Mouse (Mus musculus): Measurements from ENCODE around the gene Nxf1.
"Not testable (repeated sequence)": the region's sequence is repeated elsewhere in the genome, so short reads cannot be mapped to it uniquely, and the experiment has no call there.

Gene Nxf1

GRCm38 (mm10) chr19:8724392-8724791, 32.5 kb upstream of the Nxf1 start:
- DNase-seq (ENCODE audit: low read depth, low spot score) = peak; percentile 34

GRCm38 (mm10) chr19:8725081-8725613, 31.7 kb upstream of the Nxf1 start:
- DNase-seq (ENCODE audit: low read depth, low spot score) = no peak

GRCm38 (mm10) chr19:8726609-8727390, 30.1 kb upstream of the Nxf1 start:
- DNase-seq (ENCODE audit: low read depth, low spot score) = peak; percentile 51

GRCm38 (mm10) chr19:8727495-8728114, 29.3 kb upstream of the Nxf1 start:
- peak; percentile 57 for DNase-seq (ENCODE audit: low read depth, low spot score)

GRCm38 (mm10) chr19:8728335-8729099, 28.4 kb upstream of the Nxf1 start:
- not testable (repeated sequence) for DNase-seq (ENCODE audit: low read depth, low spot score)

- DNase-seq (ENCODE audit: low read depth, low spot score) = no peak
These were observed 22.5 kb upstream of the Nxf1 start for GRCm38 (mm10) chr19:8734334-8734733.

GRCm38 (mm10) chr19:8735389-8736159, 21.3 kb upstream of the Nxf1 start, which contains the start of gene Wdr74:
TSS of gene Wdr74 (plus strand) at chr19:8735827.
- peak; percentile 92 for DNase-seq (ENCODE audit: low read depth, low spot score)

GRCm38 (mm10) chr19:8736160-8736467, 20.8 kb upstream of the Nxf1 start:
- no peak for DNase-seq (ENCODE audit: low read depth, low spot score)

GRCm38 (mm10) chr19:8738911-8739310, 18.0 kb upstream of the Nxf1 start:
- no peak for DNase-seq (ENCODE audit: low read depth, low spot score)

- no peak for DNase-seq (ENCODE audit: low read depth, low spot score)
These were observed 17.2 kb upstream of the Nxf1 start for GRCm38 (mm10) chr19:8739646-8740045.

- DNase-seq (ENCODE audit: low read depth, low spot score) = no peak
These were observed 16.3 kb upstream of the Nxf1 start, which contains the start of gene 1700092M07Rik for GRCm38 (mm10) chr19:8740603-8741002. TSS of gene 1700092M07Rik (plus strand) at chr19:8740718.

GRCm38 (mm10) chr19:8741243-8741869, 15.5 kb upstream of the Nxf1 start, which contains the start of gene Stx5a:
TSS of gene Stx5a (plus strand) at chr19:8741413.
- DNase-seq (ENCODE audit: low read depth, low spot score) = peak; percentile 100

GRCm38 (mm10) chr19:8742176-8742575, 14.7 kb upstream of the Nxf1 start:
- DNase-seq (ENCODE audit: low read depth, low spot score) = no peak

- DNase-seq (ENCODE audit: low read depth, low spot score) = no peak
These were observed 11.5 kb upstream of the Nxf1 start for GRCm38 (mm10) chr19:8745382-8745781.

- peak; percentile 72 for DNase-seq (ENCODE audit: low read depth, low spot score)
These were observed 9.5 kb upstream of the Nxf1 start for GRCm38 (mm10) chr19:8747368-8747767.

GRCm38 (mm10) chr19:8755652-8756051, 1.2 kb upstream of the Nxf1 start:
- DNase-seq (ENCODE audit: low read depth, low spot score) = peak; percentile 17

GRCm38 (mm10) chr19:8757471-8757998, 662 bp downstream of the Nxf1 start:
- DNase-seq (ENCODE audit: low read depth, low spot score) = peak; percentile 40

GRCm38 (mm10) chr19:8758899-8759298, 2.0 kb downstream of the Nxf1 start:
- DNase-seq (ENCODE audit: low read depth, low spot score) = no peak

GRCm38 (mm10) chr19:8760757-8761156, 3.9 kb downstream of the Nxf1 start:
- no peak for DNase-seq (ENCODE audit: low read depth, low spot score)

GRCm38 (mm10) chr19:8763276-8763675, 6.4 kb downstream of the Nxf1 start:
- DNase-seq (ENCODE audit: low read depth, low spot score) = no peak

- DNase-seq (ENCODE audit: low read depth, low spot score) = no peak
These were observed 8.7 kb downstream of the Nxf1 start for GRCm38 (mm10) chr19:8765562-8765961.
